Mouse (Mus musculus) subcutaneous adipose tissue, adult 2 months (tissue): ENCODE measurements around the gene Gm49354. TPM values are rescaled to one million over a fixed set of nuclear protein-coding genes. Genes with fewer than 3 reads are reported as not detected.

Source experiments
- polyA plus RNA-seq: library from polyadenylated mRNA; depleted of rRNA; stranded (reverse); fragments of >200 nt; gene quantifications from 2 replicates; pipeline ENCODE4 v1.2.3, GENCODE M21; 2012; ENCODE audit warnings: low replicate concordance; rRNA removed

The Gm49354 gene
- polyA plus RNA-seq, result not detected in 2 replicates

DNA sequence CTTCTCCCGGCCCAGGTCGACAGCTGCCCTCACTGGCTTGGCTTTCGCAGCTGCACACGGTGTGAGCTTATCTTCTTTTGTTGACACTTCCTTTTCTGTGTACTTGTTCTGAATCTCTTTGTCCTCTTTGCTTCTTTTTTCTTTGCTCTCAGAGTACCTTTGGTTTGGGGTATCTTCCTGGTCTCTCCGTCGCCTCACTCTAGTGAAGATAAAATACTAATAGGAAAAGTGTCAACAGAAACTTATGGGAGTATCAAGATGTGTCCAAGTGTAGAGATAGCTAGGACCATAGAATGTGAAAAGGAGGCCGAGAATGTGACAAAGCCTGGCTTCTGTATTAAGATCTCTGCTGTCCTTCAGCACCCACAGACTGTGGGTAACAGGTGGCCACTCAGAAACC lies at the start of gene Gm49354:
TSS of gene Gm49354 (minus strand) at position 101 of the 400 bp plus-strand sequence.

GRCm38 (mm10) chr13:59822507-59823462 lies 40.7 kb upstream of the Gm49354 start, which contains the start of gene Tut7:
Gene Tut7, minus strand, starts transcription at chr13:59823147.

DNA sequence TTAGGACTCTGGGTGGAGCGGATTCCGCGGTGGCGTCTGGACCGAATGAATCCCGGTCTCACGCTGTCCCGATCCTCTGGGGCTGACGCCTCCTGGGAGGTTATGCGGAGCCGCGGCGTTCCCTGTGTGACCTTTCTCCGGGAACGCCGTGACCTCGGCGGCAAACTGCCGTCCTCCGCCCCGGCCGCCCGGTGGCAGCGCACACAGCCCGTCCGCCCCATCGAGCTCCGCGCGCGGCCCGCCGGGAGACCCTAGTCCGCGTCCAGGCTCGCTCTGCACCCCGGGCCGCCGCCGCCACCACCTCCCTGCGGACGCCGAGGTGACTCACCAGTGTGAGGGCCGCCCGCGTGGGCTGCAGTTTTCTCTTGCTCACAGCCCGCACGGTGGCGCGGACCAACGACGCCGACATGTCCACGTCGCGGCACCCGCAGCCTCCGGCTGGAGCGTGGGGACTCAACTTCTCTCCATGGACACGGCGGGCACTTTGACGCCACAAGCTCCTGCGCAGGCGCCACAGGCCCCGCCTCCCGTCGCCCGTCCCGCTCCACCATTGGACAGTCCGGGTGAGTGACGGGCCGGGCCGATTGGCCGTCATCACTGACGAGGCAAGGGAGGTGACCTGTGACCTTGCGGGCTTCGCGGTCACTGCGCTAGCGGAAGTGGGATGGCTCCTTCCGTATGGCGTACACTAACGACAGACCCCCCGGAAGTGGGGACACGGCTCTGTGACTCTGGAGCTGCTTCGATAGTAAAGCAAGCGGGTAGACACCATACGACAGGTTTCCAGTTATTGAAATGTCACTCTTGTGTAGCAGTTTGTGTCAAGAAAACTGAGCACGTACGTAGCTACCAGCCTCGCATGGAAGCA lies 12.5 kb downstream of the Gm49354 start, which contains the start of gene Isca1:
TSS of gene Isca1 (minus strand) at position 515 of the 868 bp plus-strand sequence.

DNA sequence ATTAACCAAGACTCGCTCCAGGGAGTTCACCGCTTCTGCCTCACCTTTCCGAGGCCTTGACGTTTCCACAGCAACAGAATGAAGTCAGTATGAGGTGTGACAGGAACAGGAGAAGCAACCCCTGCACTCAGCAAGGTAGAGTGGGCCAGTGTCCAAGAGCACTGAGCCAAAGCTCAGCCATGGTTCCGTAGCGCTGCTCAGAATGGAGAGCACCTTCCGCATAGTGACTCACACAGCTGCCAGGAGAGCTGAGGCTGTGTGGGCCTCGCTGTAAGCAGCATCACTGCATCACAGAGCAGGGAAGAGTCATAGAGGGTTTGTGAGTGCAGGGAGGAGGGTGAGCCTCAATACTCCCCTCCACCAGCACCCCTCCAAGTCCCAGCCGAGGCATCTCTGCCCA lies 35.3 kb downstream of the Gm49354 start, which contains the start of gene 1700014D04Rik:
TSS of gene 1700014D04Rik (minus strand) at position 42 of the 400 bp plus-strand sequence.

GRCm38 (mm10) chr13:59731652-59732051 lies 50.4 kb downstream of the Gm49354 start, which contains the start of gene Spata31d1d:
Gene Spata31d1d, minus strand, starts transcription at chr13:59731752.

DNA sequence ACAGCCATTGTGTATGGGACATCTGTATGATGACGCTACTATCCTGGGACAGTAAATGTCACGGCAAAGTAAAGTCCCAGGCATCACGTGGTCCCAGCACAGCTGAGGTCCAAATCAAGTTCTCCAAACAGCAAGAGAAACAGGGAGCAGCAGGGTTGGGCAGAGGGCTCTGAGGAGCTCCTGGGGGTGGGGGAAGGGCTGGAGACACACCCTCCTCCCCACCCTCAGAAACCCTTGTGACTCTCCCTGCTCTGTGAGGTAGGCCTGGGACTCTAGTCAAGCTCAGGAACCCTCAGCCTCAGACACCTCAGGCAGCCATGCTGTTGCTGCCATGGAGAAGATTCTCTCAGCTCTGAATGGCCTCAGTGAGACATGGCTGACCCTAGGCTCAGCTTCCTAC lies 70.1 kb downstream of the Gm49354 start, which contains the start of gene Spata31d1b:
TSS of gene Spata31d1b (plus strand) at position 301 of the 400 bp plus-strand sequence.

GRCm38 (mm10) chr13:59710230-59710629 lies 71.8 kb downstream of the Gm49354 start, which contains the start of gene Spata31d1a:
Gene Spata31d1a, minus strand, starts transcription at chr13:59710330.

Other genes starting within 250 kb of the Gm49354 start
- 12.0 and 12.8 TPM in 2 replicates for gene Agtpbp1, start 197.0 kb downstream of the Gm49354 start, polyA plus RNA-seq
- gene Naa35, start 197.0 kb downstream of the Gm49354 start, polyA plus RNA-seq, result 30.7 and 41.2 TPM in 2 replicates
- 7.3 and 14.4 TPM in 2 replicates for gene Golm1, start 106.4 kb downstream of the Gm49354 start, polyA plus RNA-seq
- gene 4921517D22Rik, start 88.1 kb downstream of the Gm49354 start, polyA plus RNA-seq, result not detected in 2 replicates
- not detected in 2 replicates for gene Spata31d1a, start 71.9 kb downstream of the Gm49354 start, polyA plus RNA-seq
- not detected in 2 replicates for gene Spata31d1b, start 70.0 kb downstream of the Gm49354 start, polyA plus RNA-seq
- gene Spata31d1d, start 50.5 kb downstream of the Gm49354 start, polyA plus RNA-seq, result not detected in 2 replicates
- gene 1700014D04Rik, start 35.5 kb downstream of the Gm49354 start, polyA plus RNA-seq, result not detected in 2 replicates
- gene Isca1, start 12.4 kb downstream of the Gm49354 start, polyA plus RNA-seq, result 142 and 167 TPM in 2 replicates
- 20.1 and 28.4 TPM in 2 replicates for gene Tut7, start 40.9 kb upstream of the Gm49354 start, polyA plus RNA-seq